Mouse (Mus musculus): ENCODE measurements around the gene Diexf. TPM values are rescaled to one million over a fixed set of nuclear protein-coding genes. Genes with fewer than 3 reads are reported as not detected.

Gene Diexf
- polyA plus RNA-seq, 1 experiment from 2014 or later, result 8.7 TPM

DNA sequence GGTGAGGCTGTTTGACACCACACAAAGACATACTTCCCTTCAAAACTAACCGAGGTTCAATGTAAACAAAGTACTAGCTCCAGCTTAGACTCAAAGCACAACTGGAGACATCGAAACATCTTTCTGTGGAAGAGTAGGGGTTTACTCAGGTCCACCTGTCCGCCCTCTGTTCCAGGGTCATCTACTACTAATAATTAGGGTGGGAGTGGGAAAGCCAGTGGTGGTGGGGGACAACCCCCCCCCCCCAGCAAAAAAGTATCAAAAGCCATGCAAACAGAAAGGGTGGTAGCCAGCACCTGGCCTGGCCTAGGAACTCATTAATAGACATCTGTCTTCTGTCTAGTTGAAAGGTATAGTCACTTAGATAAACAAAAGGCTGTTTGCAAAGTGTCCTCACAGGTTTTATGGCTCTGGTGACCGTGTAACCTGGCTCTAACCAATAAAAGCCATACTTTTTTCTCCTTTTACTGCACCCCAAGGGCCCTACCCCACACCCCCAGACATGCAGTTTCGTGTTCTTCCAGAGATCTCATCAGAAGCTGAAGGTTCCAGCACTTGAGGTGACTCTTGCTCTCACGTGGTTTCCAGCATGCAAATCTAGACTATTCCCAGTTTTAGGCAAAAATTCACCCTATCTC is 1.4 kb upstream of the Diexf start:
- no peak overlapping the region for H3K4me3 ChIP-seq
- no peaks in the 10 kb centered on the region for H3K9me3 ChIP-seq
- H3K4me1 ChIP-seq, result peaks cover 11% of the 10 kb centered on the region; the same call in 1 of the 2 replicates

DNA sequence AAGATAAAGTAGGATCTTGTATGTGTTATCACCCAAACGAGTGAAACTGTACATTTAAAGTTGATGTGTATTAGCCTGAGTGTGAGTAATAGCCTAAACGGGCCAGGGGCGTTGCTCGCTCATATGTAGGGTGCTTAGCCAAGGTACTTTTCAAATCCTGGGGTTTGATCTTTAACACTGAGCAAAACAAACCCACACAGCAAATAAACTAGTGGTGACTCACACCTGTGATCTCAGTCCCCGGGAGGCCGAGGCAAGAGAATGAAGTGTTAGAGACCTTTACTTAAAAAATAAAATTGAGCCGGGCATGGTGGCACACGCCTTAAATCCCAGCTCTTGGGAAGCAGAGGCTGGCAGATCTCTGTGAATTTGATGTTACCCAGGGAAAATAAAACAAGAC is 767 bp upstream of the Diexf start:
- Histone ChIP-seq H3K4me3 (peak overlapping the region; percentile 98), H3K27ac (peak overlapping the region; percentile 89)

More for the DNA sequence above, 1.4 kb upstream of the Diexf start:
- 76% methylated on average over 6 of the region's 6 CpGs for WGBS
- Histone ChIP-seq H3K36me3 (peaks cover 18% of the 10 kb centered on the region), H3K27me3 (ENCODE audit: insufficient read depth, poor library complexity, severe bottlenecking) (no peaks in the 10 kb centered on the region), H3K27ac (no peak overlapping the region)
- no peak for DNase-seq (ENCODE audit: low spot score)

GRCm38 (mm10) chr1:193130456-193130825 is 369 bp upstream of the Diexf start:
- Histone ChIP-seq H3K4me3 (peak overlapping the region; percentile 98), H3K36me3 (peaks cover 19% of the 10 kb centered on the region), H3K4me1 (peaks cover 11% of the 10 kb centered on the region; the same call in 1 of the 2 replicates), H3K9me3 (no peaks in the 10 kb centered on the region), H3K27ac (peak overlapping the region; percentile 89), H3K27me3 (ENCODE audit: insufficient read depth, poor library complexity, severe bottlenecking) (no peaks in the 10 kb centered on the region)
- no peak for DNase-seq (ENCODE audit: low spot score)
- WGBS, result 25% methylated on average over 11 of the region's 11 CpGs

More for the DNA sequence above, 767 bp upstream of the Diexf start:
- peaks cover 11% of the 10 kb centered on the region; the same call in 1 of the 2 replicates for H3K4me1 ChIP-seq
- no peaks in the 10 kb centered on the region for H3K27me3 ChIP-seq (ENCODE audit: insufficient read depth, poor library complexity, severe bottlenecking)
- WGBS, result 79% methylated on average over 8 of the region's 8 CpGs
- H3K36me3 ChIP-seq, result peaks cover 19% of the 10 kb centered on the region
- H3K9me3 ChIP-seq, result no peaks in the 10 kb centered on the region
- DNase-seq (ENCODE audit: low spot score), result no peak

GRCm38 (mm10) chr1:193129321-193129720 is 751 bp downstream of the Diexf start:
- no peaks in the 10 kb centered on the region for H3K9me3 ChIP-seq
- no peak for DNase-seq (ENCODE audit: low spot score)
- 20% methylated on average over 5 of the region's 5 CpGs for WGBS

DNA sequence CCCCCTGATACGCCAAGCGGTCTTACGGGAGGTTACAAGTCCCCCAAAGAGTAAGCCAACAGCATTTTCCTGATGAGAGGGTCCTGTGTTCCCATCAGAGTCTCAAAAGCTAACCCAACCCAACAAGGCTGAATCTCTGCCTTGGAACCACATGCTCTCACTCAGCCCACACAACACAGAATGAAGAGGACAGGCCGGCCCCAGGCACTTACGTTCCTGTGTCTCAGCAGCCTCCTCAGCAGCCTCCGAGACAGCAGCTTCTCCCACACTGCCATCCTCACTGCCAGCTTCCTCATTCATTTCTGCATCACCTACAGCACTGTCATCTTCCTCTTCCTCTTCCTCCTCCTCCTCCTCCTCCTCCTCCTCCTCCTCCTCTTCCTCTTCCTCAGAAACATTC is 2.0 kb downstream of the Diexf start:
- Histone ChIP-seq H3K36me3 (peaks cover 40% of the 10 kb centered on the region), H3K27me3 (ENCODE audit: insufficient read depth, poor library complexity, severe bottlenecking) (no peaks in the 10 kb centered on the region), H3K4me1 (peaks cover 11% of the 10 kb centered on the region; the same call in 1 of the 2 replicates), H3K27ac (no peak overlapping the region), H3K9me3 (no peaks in the 10 kb centered on the region), H3K4me3 (no peak overlapping the region)
- DNase-seq (ENCODE audit: low spot score), result no peak
- whole genome bisulfite sequencing, result 94% methylated on average over 6 of the region's 6 CpGs

More at GRCm38 (mm10) chr1:193129321-193129720, 751 bp downstream of the Diexf start:
- no peaks in the 10 kb centered on the region for H3K27me3 ChIP-seq (ENCODE audit: insufficient read depth, poor library complexity, severe bottlenecking)
- H3K36me3 ChIP-seq, result peaks cover 28% of the 10 kb centered on the region
- H3K4me3 ChIP-seq, result peak overlapping the region; percentile 98
- H3K4me1 ChIP-seq, result peaks cover 11% of the 10 kb centered on the region; the same call in 1 of the 2 replicates
- peak overlapping the region; percentile 89 for H3K27ac ChIP-seq

GRCm38 (mm10) chr1:193125835-193126234 is 4.2 kb downstream of the Diexf start:
- DNase-seq (ENCODE audit: low spot score), result no peak
- Histone ChIP-seq H3K27ac (no peak overlapping the region), H3K36me3 (peaks cover 62% of the 10 kb centered on the region), H3K4me3 (no peak overlapping the region), H3K27me3 (ENCODE audit: insufficient read depth, poor library complexity, severe bottlenecking) (no peaks in the 10 kb centered on the region), H3K4me1 (peaks cover 11% of the 10 kb centered on the region; the same call in 1 of the 2 replicates), H3K9me3 (no peaks in the 10 kb centered on the region)
- WGBS, result 88% methylated on average over 4 of the region's 4 CpGs

DNA sequence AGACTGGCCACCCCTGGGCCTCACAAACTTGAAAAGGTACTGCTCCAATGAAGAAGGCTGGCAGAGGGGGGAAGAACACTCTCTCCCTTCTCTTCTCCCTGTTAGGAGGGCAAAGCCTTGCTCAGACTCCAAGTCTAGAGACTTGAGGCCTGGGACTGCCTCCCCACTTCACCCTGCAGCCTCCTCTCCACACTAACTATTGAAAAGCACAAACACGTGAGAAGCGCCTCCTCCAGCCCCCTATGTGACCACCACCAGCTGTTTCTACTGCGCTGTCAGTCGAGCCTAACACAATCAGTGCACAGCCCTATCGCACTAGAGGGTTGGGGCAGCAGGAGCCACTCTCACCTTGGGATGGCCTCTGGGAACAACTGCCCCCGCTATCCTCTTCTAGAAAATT is 6.8 kb downstream of the Diexf start:
- H3K4me1 ChIP-seq, result no peaks in the 10 kb centered on the region
- H3K4me3 ChIP-seq, result no peak overlapping the region
- H3K9me3 ChIP-seq, result no peaks in the 10 kb centered on the region
- no peaks in the 10 kb centered on the region for H3K27me3 ChIP-seq (ENCODE audit: insufficient read depth, poor library complexity, severe bottlenecking)
- no peak overlapping the region for H3K27ac ChIP-seq
- 91% methylated on average over 6 of the region's 6 CpGs for WGBS
- no peak for DNase-seq (ENCODE audit: low spot score)
- peaks cover 86% of the 10 kb centered on the region for H3K36me3 ChIP-seq

- no peaks in the 10 kb centered on the region for H3K9me3 ChIP-seq
- H3K27me3 ChIP-seq (ENCODE audit: insufficient read depth, poor library complexity, severe bottlenecking), result no peaks in the 10 kb centered on the region
- H3K4me3 ChIP-seq, result no peak overlapping the region
- WGBS, result 85% methylated on average over 7 of the region's 7 CpGs
- no peak overlapping the region for H3K27ac ChIP-seq
- H3K36me3 ChIP-seq, result peaks cover 86% of the 10 kb centered on the region
- no peaks in the 10 kb centered on the region for H3K4me1 ChIP-seq
- DNase-seq (ENCODE audit: low spot score), result no peak
Observed at GRCm38 (mm10) chr1:193122793-193123192, 7.3 kb downstream of the Diexf start.

DNA sequence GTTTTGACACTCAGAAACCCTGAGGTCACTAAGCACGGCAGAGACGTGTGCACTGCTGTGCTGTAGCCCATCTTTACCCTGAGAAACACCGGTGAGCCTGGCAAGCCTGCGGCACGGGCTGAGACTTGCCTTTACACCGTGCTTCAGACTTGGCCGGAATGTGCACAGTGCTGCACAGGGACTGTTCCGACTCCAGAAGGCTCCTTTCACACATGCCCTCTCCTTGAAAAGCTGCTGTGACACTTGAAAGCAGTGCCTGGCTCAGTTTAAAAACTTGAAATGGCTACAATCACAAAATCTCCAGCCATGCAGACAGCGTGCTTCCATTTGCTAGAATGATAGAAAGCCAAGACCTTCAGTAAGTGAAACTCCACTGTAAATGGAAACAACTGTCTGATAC is 18.0 kb downstream of the Diexf start:
- Histone ChIP-seq H3K4me3 (no peak overlapping the region), H3K27ac (no peak overlapping the region), H3K36me3 (peaks cover 97% of the 10 kb centered on the region), H3K9me3 (no peaks in the 10 kb centered on the region), H3K4me1 (no peaks in the 10 kb centered on the region), H3K27me3 (ENCODE audit: insufficient read depth, poor library complexity, severe bottlenecking) (no peaks in the 10 kb centered on the region)
- no peak for DNase-seq (ENCODE audit: low spot score)
- WGBS, result 93% methylated on average over 9 of the region's 9 CpGs

- no peak for DNase-seq (ENCODE audit: low spot score)
- Histone ChIP-seq H3K4me1 (no peaks in the 10 kb centered on the region), H3K9me3 (no peaks in the 10 kb centered on the region), H3K27ac (no peak overlapping the region), H3K27me3 (ENCODE audit: insufficient read depth, poor library complexity, severe bottlenecking) (no peaks in the 10 kb centered on the region), H3K4me3 (no peak overlapping the region), H3K36me3 (peaks cover 43% of the 10 kb centered on the region)
- WGBS, result 70% methylated on average over 3 of the region's 3 CpGs
Observed at GRCm38 (mm10) chr1:193102996-193103395, 27.1 kb downstream of the Diexf start.

- no peaks in the 10 kb centered on the region for H3K27me3 ChIP-seq (ENCODE audit: insufficient read depth, poor library complexity, severe bottlenecking)
- no peaks in the 10 kb centered on the region for H3K4me1 ChIP-seq
- no peak overlapping the region for H3K27ac ChIP-seq
- DNase-seq (ENCODE audit: low spot score), result no peak
- H3K9me3 ChIP-seq, result no peaks in the 10 kb centered on the region
- no peak overlapping the region for H3K4me3 ChIP-seq
- H3K36me3 ChIP-seq, result peaks cover 41% of the 10 kb centered on the region
- WGBS, result 81% methylated on average over 5 of the region's 5 CpGs
Observed at GRCm38 (mm10) chr1:193102556-193102955, 27.5 kb downstream of the Diexf start.

DNA sequence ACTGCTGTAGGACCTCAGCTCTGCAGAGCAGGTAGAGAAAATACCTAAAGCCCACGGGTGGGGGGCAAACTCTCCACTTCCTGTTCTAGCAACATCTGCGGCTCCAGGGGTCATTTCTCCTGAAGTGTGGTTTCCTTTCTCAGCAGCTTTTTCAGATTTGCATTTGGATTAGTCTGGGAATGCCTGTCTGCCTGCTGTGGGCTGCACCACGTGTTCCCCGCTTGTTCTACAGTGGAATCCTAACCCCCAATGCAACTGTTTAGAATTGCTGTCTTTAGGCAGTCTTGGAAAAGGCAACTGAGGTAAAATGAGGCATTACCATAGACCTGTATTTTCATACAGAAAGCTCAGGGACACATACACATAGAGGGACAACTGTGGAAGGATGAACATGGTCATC is 28.0 kb downstream of the Diexf start:
- WGBS, result 48% methylated on average over 4 of the region's 4 CpGs

GRCm38 (mm10) chr1:193098946-193099345 is 31.1 kb downstream of the Diexf start:
- DNase-seq (ENCODE audit: low spot score), result no peak
- WGBS, result 86% methylated on average over 3 of the region's 3 CpGs

More for the DNA sequence above, 28.0 kb downstream of the Diexf start:
- no peaks in the 10 kb centered on the region for H3K9me3 ChIP-seq
- DNase-seq (ENCODE audit: low spot score), result no peak
- no peak overlapping the region for H3K4me3 ChIP-seq
- no peak overlapping the region for H3K27ac ChIP-seq
- H3K27me3 ChIP-seq (ENCODE audit: insufficient read depth, poor library complexity, severe bottlenecking), result no peaks in the 10 kb centered on the region
- no peaks in the 10 kb centered on the region for H3K4me1 ChIP-seq
- peaks cover 36% of the 10 kb centered on the region for H3K36me3 ChIP-seq

GRCm38 (mm10) chr1:193093596-193093995 is 36.5 kb downstream of the Diexf start:
- no peaks in the 10 kb centered on the region for H3K4me1 ChIP-seq
- WGBS, result 79% methylated on average over 3 of the region's 3 CpGs
- H3K4me3 ChIP-seq, result no peak overlapping the region
- no peak for DNase-seq (ENCODE audit: low spot score)
- H3K27me3 ChIP-seq (ENCODE audit: insufficient read depth, poor library complexity, severe bottlenecking), result no peaks in the 10 kb centered on the region
- H3K9me3 ChIP-seq, result no peaks in the 10 kb centered on the region
- H3K27ac ChIP-seq, result no peak overlapping the region
- no peaks in the 10 kb centered on the region for H3K36me3 ChIP-seq

More at GRCm38 (mm10) chr1:193098946-193099345, 31.1 kb downstream of the Diexf start:
- Histone ChIP-seq H3K36me3 (peaks cover 6% of the 10 kb centered on the region), H3K27me3 (ENCODE audit: insufficient read depth, poor library complexity, severe bottlenecking) (no peaks in the 10 kb centered on the region), H3K4me1 (no peaks in the 10 kb centered on the region), H3K27ac (no peak overlapping the region), H3K4me3 (no peak overlapping the region), H3K9me3 (no peaks in the 10 kb centered on the region)

Measured in heart, embryonic 10.5 days (tissue).